Mouse (Mus musculus) cerebellum, adult 8-10 months (tissue): ENCODE results near the gene Laptm4a.
A peak's percentile ranks its signal among the peaks of the same experiment; 100 is the strongest.

Source experiments
- DNase-seq: peaks from one replicate; pipeline ENCODE4 v3.0.0; 2022

Laptm4a gene

DNA sequence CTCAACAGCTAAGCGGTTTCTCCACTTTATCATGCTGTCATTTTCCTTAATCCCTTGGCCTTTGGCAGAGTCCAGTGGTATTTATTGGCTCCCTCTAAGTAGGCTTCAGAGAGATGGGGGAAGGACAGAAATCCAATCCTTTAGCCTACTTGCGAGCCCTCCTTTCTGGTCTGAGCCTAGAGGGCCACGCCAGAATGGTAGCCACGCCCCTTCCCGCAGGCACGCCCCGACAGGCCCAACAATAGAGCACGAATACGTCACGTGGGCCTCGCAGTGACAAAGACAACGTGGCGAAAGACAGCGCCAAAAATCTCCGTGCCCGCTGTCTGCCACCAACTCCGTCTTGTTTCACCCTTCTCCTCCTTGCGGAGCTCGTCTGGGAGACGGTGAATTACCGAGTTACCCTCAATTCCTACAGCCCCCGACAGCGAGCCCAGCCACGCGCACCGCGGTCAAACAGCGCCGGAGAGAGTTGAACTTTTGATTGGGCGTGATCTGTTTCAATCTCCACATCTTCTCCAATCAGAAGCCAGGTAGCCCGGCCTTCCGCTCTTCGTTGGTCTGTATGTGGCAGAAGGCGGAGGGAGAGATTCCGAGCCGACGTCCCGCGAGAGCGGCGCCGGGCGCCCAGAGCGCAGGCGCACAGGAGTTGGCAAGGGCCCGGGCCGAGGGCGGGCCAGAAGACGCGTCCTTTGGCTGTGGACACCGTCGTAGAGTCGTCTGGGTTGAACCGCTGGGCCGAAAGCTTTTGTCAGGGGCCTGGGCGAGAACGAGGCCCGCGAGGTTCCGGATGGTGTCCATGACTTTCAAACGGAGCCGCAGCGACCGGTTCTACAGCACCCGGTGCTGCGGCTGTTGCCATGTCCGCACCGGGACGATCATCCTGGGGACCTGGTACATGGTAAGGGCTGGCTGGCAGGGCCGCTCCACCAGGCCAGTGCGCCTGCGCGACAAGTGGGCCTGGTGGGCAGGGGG is at the start of gene Laptm4a:
Laptm4a (plus strand) TSS at position 271 of the 975 bp plus-strand sequence.
- DNase-seq, result peak; percentile 98

DNA sequence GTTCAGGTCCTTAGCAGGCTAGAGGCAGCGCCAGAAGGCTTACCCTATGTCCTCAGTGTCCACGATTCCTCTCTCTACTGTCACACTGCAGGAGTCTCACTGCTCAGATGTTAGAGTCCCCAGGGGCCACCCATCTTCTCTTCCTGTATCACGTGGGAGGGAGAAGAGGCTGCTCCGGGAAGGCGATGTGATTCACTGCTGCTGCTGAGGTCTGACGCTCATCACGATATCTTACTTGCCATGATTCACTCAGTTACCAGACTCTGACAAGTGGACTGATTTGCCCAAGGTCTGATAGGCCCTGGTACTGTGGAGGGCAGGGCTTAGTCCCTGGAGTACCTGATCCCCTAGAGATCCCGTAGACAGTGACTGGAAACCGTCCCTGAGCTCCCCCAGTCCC is 45.9 kb upstream of the Laptm4a start:
- no peak for DNase-seq

- DNase-seq, result no peak
These were observed 44.6 kb upstream of the Laptm4a start for GRCm38 (mm10) chr12:8876865-8877264.

GRCm38 (mm10) chr12:8877413-8877812 is 44.1 kb upstream of the Laptm4a start:
- no peak for DNase-seq

DNA sequence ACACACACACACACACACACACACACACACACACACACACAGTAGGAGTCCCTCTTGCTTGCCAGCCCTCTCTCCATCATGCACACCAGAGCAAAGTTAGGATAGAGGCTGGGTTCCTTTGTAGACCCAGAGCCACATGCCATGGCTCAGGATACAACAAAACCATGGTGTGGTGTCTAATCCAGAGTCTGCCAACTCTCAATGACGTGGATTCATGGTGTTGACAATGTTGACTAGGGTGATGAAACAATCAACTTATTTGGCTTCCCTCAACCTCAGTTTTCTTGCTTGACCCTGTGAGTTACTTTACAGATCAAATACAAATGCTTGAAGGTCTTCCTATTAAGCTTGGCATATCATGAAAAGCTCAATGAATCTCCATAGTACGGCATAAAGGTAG is 42.7 kb upstream of the Laptm4a start:
- DNase-seq, result no peak

DNA sequence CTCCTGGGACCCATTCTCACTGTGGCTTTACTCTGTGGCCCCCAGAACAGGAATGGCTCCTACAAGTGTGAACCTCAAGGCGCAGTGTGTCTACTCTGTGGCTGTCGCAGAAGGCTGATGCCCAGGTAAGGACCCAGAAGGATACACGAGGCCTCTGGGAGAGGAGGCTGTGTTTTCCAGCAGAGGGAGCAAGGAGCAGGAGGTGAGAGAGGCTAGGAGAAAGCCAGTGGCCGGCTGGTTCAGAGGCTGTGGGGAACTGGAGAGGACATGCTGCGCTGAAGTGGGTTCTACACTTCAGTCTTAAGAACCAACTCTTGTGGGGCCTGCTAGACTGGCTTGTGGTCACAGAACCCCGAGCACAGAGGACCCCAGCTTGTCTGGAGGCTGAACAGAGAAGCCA is 42.1 kb upstream of the Laptm4a start:
- no peak for DNase-seq

GRCm38 (mm10) chr12:8881736-8882135 is 39.7 kb upstream of the Laptm4a start:
- no peak for DNase-seq

GRCm38 (mm10) chr12:8882376-8882775 is 39.1 kb upstream of the Laptm4a start:
- no peak for DNase-seq

DNA sequence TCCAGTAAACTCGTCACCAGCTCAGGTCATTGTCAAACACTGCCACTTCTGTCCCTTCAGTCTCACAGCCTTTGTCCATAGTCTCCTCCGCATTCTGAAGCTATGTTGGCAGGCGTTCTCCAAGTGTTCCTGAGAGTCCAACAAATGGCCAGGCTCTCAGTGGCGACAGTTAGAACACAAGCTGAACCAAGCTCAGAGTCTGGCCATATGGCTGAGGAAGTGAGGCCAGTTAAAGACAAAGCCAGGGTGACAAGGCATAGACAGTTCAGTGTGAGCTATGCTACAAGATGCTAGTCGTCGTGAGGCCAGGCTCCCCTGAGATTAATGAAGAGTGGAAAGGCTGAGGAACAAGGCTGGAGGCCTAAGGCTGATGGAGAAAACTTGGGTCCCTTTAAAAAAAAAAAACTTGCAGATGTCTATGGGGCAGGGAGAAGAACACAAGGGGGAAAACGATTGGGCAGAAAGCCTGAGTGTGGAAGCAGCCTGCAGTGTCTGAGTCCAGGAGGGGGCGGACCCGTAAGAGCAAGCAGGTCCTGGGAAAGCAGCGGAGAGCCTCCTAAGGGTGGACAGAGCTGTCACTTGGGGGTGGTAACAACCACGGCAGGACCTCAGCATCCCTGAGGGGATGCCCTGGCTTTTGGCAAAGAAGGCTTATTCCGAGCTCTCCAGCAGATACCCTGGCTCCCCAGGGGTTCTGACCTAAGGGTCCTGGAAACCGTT is 36.9 kb upstream of the Laptm4a start:
- DNase-seq, result peak; percentile 64

DNA sequence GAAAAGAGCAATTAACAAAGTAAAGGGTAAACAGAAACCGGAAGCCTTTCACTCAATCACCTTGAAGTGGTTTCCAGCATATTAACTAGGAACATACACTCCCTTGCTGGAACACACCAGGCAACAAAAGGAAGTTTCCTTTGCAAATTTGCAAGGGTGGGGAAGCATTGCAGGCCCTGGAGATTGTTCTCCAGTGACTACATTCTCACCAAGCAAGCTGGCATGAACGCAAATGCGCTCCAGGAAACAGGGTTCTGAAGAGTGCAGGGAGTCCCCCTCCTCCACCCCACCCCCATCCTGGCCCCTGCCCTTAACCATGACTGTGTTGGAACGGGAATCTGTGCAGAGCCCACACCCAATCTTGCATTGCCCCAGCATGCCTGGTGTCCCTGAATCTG is 36.3 kb upstream of the Laptm4a start:
- no peak for DNase-seq

GRCm38 (mm10) chr12:8885950-8886349 is 35.5 kb upstream of the Laptm4a start:
- DNase-seq, result no peak

DNA sequence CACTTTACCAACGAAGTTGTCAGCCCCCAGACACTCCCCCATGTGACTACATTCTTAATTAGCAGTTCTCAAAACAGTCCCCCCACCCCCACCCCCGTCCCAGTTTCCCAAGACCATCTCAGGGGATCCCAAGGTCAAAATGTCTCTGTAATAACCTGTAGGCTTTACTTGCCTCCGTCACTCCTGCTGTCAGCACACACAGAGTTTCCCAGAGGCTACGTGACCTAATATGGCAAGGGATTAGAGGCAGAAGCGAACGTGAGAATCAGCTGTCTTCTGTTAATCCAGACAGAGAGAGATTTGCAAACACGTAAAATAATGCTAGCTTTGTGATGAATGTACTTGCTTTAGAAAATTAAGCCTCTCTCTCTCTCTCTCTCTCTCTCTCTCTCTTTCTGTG is 33.0 kb upstream of the Laptm4a start:
- DNase-seq, result no peak

- peak; percentile 67 for DNase-seq
These were observed 32.3 kb upstream of the Laptm4a start for GRCm38 (mm10) chr12:8889117-8889665.

GRCm38 (mm10) chr12:8892876-8893532 is 28.5 kb upstream of the Laptm4a start:
- DNase-seq, result no peak

DNA sequence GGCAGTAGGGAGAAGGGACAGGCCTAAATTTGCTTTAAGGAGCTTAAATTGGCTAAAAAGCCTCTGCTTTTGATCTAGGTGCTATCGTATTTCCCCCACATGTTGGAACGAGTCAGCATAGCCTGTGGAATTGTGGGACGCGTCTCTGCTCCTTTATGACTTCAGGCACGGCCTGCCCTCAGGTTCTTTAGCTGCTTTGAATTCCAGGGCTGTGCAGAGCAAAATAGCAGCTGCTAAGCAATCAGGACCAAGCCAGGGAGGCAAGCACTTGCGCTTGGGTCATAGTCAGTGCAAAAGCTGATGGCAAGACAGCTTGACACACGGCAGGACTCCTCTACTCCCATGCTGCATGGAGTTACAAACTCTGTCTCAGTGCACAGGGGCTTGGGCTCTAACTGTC is 24.3 kb upstream of the Laptm4a start:
- DNase-seq, result no peak

DNA sequence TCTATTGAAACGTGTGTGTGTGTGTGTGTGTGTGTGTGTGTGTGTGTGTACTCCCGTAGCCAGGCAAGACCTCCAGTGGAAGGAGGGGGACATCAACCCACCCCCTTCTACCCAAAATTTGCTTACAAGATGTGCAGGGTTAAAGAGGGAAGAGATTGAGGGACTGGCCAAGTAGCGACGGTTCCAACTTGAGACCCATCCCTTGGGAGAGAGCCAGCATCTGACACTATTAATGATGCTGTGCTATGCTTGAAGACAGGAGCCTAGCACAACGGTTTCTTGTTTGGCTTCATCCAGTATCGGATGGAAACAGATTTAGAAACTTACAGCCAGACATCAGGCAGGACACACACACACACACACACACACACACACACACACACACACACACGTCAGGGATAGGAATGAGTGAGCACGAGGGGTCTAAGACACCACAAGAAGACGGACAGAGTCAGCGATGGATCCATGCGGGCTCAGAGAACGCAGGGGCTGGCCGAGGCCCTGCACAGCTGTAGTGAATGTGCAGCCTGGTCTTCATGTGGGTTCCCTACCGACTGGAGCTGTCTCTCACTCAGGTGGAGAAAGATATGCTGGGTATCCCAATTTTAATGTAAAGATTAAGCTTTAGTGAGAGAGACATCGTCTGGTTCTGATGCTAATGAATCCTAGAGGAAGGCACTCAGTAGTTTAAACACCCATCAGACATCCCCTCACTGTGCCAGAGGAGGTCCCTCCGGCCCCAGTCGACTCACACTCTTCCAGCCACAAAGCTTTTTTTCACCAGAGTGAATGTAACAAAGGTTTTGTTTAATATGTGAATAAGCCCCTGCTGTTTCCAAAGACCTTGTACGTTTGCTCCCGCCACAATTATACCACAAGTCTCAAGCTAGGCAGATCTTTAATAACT is 22.3 kb upstream of the Laptm4a start:
- DNase-seq, result no peak

- DNase-seq, result no peak
These were observed 21.3 kb upstream of the Laptm4a start for GRCm38 (mm10) chr12:8900107-8900698.

DNA sequence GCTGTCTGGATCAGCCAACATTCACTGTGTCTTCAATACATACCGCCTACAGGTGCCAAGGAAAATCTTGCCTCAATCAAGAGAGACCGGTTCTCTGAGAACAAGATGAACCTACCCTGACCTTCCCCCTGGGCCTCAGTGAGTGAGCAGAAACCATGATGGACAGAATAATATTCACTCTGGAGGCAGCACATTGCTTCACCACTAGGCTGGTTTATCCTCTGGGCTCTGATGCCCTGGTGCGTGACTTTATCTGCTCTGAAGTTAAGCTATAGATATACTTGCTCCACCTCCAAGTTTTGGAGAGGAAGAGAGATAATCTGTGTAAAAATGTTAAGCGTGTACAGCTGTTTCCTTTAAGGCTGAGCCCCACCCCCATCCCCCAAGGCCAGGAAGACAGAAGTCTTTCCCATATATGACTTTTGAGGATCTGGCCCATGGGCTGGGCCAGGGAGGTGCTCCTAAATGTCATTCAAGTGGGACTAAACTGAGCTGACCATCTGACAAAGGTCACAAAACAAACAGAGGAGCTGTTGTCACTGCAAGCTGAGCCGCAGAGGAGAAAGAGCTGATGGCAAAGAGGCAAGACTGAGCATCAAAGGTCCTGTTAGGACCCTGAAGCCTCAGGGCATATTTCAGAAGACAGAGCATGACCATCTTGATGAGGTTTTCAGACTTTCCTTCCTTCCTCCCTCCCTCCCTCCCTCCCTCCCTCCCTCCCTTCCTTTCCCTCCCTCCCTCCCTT is 20.4 kb upstream of the Laptm4a start:
- no peak for DNase-seq

DNA sequence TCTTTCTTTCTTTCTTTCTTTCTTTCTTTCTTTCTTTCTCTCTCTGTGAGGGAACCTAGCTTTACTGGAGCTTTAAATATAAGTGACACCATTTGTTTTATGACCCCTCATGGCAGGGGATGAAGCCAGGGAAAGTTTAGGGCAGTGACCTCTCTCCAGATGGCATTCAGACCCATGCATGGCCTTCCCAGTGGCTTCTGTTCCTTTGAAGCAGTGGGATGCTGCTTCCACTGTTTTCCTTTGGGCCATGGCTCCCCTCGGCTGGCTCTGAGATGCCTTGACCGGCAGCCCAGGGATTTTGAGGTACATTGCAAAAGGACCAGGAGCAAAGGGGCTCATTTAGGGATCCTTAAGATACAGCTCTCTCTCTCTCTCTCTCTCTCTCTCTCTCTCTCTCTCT is 19.5 kb upstream of the Laptm4a start:
- no peak for DNase-seq

DNA sequence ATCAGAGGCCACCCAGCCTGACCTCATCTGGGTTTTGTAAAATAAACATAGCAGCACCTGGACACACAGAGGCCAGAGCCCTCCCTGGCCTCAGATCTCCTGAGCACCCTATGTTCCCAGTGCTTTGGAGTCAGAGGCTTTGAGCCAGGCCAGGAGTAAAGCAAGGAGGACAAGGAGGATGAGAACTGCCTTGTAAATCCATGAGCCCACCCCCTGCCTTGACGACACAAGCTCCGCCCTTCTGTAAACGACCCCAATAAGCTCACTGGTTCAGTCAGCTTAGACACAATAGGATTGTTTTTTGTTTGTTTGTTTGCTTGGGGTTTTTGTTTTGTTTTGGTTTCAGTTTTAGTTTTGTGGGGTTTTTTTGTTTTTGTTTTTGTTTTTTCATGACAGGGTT is 19.0 kb upstream of the Laptm4a start:
- no peak for DNase-seq
